Comparison of ENCODE assay signal across 8 mouse cellular contexts in genomic region chr11:104685548-104685947, GRCm38 (mm10). TPM values are rescaled to one million over a fixed set of nuclear protein-coding genes. Genes with fewer than 3 reads are reported as not detected.
DNase-seq lines count a peak whose midpoint lies in the region; ATAC-seq and TF ChIP-seq lines count a peak whose summit lies in the region.

Gene Gm11639 (plus strand): TSS chr11:104685707.

- DNase-seq in adrenal gland, postnatal 10 days = peak; percentile 32
- no peak for DNase-seq in adrenal gland, adult 18-20 months (ENCODE audit: low spot score in 2 of 2)
- DNase-seq in c-Kit-positive CD71-positive TER-119-negative erythroid progenitor cells, embryonic 14.5 days (ENCODE audit: low read depth) = peak; percentile 48
- DNase-seq in hindbrain, embryonic 10.5 days (ENCODE audit: low spot score) = no peak
- DNase-seq in liver, postnatal 0 days = peak; percentile 36
- DNase-seq in gastrocnemius, postnatal 4 days (ENCODE audit: low spot score in 2 of 2) = no peak
- no peak for DNase-seq in ovary, postnatal 36 days (ENCODE audit: low spot score)

- WGBS in hindbrain, embryonic 10.5 days = 18% methylated on average over 23 of the region's 23 CpGs
- 38% methylated on average over 23 of the region's 23 CpGs for WGBS in liver, postnatal 0 days (ENCODE audit: insufficient replicate concordance)
- WGBS in stomach, embryonic 16.5 days = 22% methylated on average over 23 of the region's 23 CpGs

- no peak within 1 kb of the TSS for H3K9ac ChIP-seq in liver, postnatal 0 days (replicated peaks)
- no peak within 1 kb of the TSS for H3K9ac ChIP-seq in stomach, embryonic 16.5 days (ENCODE audit: low read length)

- H3K4me2 ChIP-seq in liver, postnatal 0 days (ENCODE audit: low read depth, low read length) = no peak within 1 kb of the TSS
- H3K4me2 ChIP-seq in stomach, embryonic 16.5 days (ENCODE audit: low read depth, low read length) = peak within 1 kb of the TSS; percentile 34

- H3K4me3 ChIP-seq in hindbrain, embryonic 10.5 days = peak within 1 kb of the TSS; percentile 36
- H3K4me3 ChIP-seq in liver, postnatal 0 days (ENCODE audit: low read depth, low read length) = no peak within 1 kb of the TSS
- H3K4me3 ChIP-seq in stomach, embryonic 16.5 days (replicated peaks; ENCODE audit: low read length) = peak within 1 kb of the TSS; percentile 16; the same call in 1 of the 2 replicates

- H3K4me1 ChIP-seq in hindbrain, embryonic 10.5 days (replicated peaks) = peaks cover 7% of the 10 kb centered on the region; the same call in 1 of the 2 replicates
- no peaks in the 10 kb centered on the region for H3K4me1 ChIP-seq in liver, postnatal 0 days (ENCODE audit: insufficient read depth)
- H3K4me1 ChIP-seq in stomach, embryonic 16.5 days (ENCODE audit: control insufficient read depth, insufficient read depth, low read length) = no peaks in the 10 kb centered on the region

- no peaks in the 10 kb centered on the region for H3K36me3 ChIP-seq in hindbrain, embryonic 10.5 days
- H3K36me3 ChIP-seq in liver, postnatal 0 days (replicated peaks; ENCODE audit: insufficient read depth, low read length) = no peaks in the 10 kb centered on the region
- no peaks in the 10 kb centered on the region for H3K36me3 ChIP-seq in stomach, embryonic 16.5 days (ENCODE audit: control insufficient read depth, insufficient read depth, low read length)

- peaks cover 5% of the 10 kb centered on the region; the same call in 1 of the 2 replicates for H3K27me3 ChIP-seq in hindbrain, embryonic 10.5 days (ENCODE audit: insufficient read depth, poor library complexity, severe bottlenecking)
- H3K27me3 ChIP-seq in liver, postnatal 0 days (ENCODE audit: insufficient read depth, low read length) = no peaks in the 10 kb centered on the region
- no peaks in the 10 kb centered on the region for H3K27me3 ChIP-seq in stomach, embryonic 16.5 days (ENCODE audit: control insufficient read depth, insufficient read depth, low read length)

- H3K27ac ChIP-seq in hindbrain, embryonic 10.5 days = no peak within 1 kb of the TSS
- H3K27ac ChIP-seq in liver, postnatal 0 days (ENCODE audit: low read depth) = no peak within 1 kb of the TSS
- no peak within 1 kb of the TSS for H3K27ac ChIP-seq in stomach, embryonic 16.5 days (ENCODE audit: low read length)

- no peak for ATAC-seq in liver, postnatal 0 days
- ATAC-seq in stomach, embryonic 16.5 days (ENCODE audit: insufficient read depth, low FRiP score) = peak; percentile 60; the same call in 1 of the 2 replicates

- TF ChIP-seq CTCF in liver, postnatal 0 days (IDR thresholded peaks at IDR 0.05; ENCODE audit: low read depth) = no peak

- no peaks in the 10 kb centered on the region for H3K9me3 ChIP-seq in hindbrain, embryonic 10.5 days
- no peaks in the 10 kb centered on the region for H3K9me3 ChIP-seq in liver, postnatal 0 days (ENCODE audit: low read length)
- no peaks in the 10 kb centered on the region for H3K9me3 ChIP-seq in stomach, embryonic 16.5 days (replicated peaks; ENCODE audit: control insufficient read depth, low read length)

- TF ChIP-seq EP300 in liver, postnatal 0 days (IDR thresholded peaks at IDR 0.05; ENCODE audit: low read depth) = no peak

RNA-seq across cellular contexts. Expression of gene Gm11639, which starts in this region (rescaled TPM):
- under 1 TPM; 0.12 TPM for total RNA-seq in adrenal gland, postnatal 10 days (2021)
- total RNA-seq in adrenal gland, adult 18-20 months (2021) = under 1 TPM in 1 of 2 experiments, not detected in 1; 0.03 TPM
- 0.01 TPM in 1 of 2 replicates, not detected in the other for polyA plus RNA-seq in hindbrain, embryonic 10.5 days (2016; fragmentation: Nextera tagmentation; extraction: Ambion mirVana)
- polyA plus RNA-seq in liver, postnatal 0 days (2015; fragmentation: Nextera tagmentation; extraction: Ambion mirVana) = 0.06 and 0.07 TPM in 2 replicates
- polyA plus RNA-seq in stomach, embryonic 16.5 days (2015; fragmentation: Nextera tagmentation; extraction: Ambion mirVana) = 0.01 and 0.02 TPM in 2 replicates
- under 1 TPM; 0.10 TPM for total RNA-seq in gastrocnemius, postnatal 4 days (2021)

Comparison
In these comparisons a context has a peak if more than half of its experiments do, and no peak if none do; other contexts are left out.
1. Peak in DNase-seq in adrenal gland, postnatal 10 days; RNA of the gene not detected or under 1 TPM.
2. Peak in DNase-seq in liver, postnatal 0 days; RNA of the gene not detected or under 1 TPM.
3. Peak in ATAC-seq, H3K4me3 ChIP-seq and H3K4me2 ChIP-seq in stomach, embryonic 16.5 days; RNA of the gene not detected or under 1 TPM.